In the genomic region with DNA sequence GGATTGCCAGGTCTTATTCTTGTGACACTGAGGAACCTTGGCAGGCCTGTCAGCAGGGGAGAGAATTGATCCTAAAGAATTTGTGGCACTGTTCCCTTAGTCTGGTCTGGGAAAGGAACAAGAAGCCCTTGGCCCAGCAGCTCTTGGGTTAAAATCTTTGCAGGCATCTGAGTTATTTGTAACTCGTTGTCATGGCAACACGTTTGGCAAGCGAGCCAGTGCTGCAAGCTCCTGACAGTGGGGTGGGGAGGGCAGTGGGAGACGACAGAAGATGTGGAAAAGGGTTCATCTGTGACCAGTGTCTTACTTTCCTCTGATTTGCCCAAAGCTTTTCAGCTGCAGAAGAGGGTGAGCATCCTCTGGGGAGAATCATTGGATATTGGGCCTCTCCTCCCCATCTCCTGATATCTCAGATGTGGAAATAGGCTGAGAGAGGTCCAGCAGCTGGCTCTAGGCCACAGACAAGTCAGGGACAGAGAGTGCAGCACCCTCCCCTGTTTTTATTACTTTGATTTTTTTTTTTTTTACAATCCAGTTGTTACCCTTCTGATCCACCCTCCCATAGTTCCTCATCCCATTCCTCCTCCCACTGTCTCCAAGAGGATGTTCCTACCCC, we compare ENCODE assay signal across 8 mouse cellular contexts.
DNase-seq lines count a peak whose midpoint lies in the region; ATAC-seq and TF ChIP-seq lines count a peak whose summit lies in the region.
"Not testable (repeated sequence)": the region's sequence is repeated elsewhere in the genome, so short reads cannot be mapped to it uniquely, and the experiment has no call there.

No protein-coding gene starts in this region.

- WGBS in forebrain, embryonic 12.5 days = 15% methylated on average over 4 of the region's 4 CpGs
- 21% methylated on average over 4 of the region's 4 CpGs for WGBS in kidney, postnatal 0 days
- 16% methylated on average over 4 of the region's 4 CpGs for WGBS in neural tube, embryonic 15.5 days

- not testable (repeated sequence) for TF ChIP-seq CTCF in brain, embryonic 14.5 days (IDR thresholded peaks at IDR 0.05; ENCODE audit: borderline replicate concordance, extremely low read depth, insufficient read depth, insufficient read length); kidney, postnatal 0 days (IDR thresholded peaks at IDR 0.05; ENCODE audit: low read depth); left cerebral cortex, adult 2 months (IDR thresholded peaks at IDR 0.05)

- DNase-seq in brain, embryonic 14.5 days (ENCODE audit: low read depth) = peak; percentile 93
- DNase-seq in gastrocnemius, postnatal 14 days = peak; percentile 36
- DNase-seq in kidney, postnatal 0 days (ENCODE audit: low spot score) = peak; percentile 7
- peak; percentile 28 to 41 for DNase-seq in left cerebral cortex, adult 2 months (ENCODE audit: extremely low spot score in 1 of 2, low spot score in 2 of 2)
- peak; percentile 0 for DNase-seq in lung, postnatal 14 days
- DNase-seq in telencephalon, adult 2 months (ENCODE audit: low read depth, low spot score) = peak; percentile 50

- H3K9ac ChIP-seq in forebrain, embryonic 12.5 days; kidney, postnatal 0 days (ENCODE audit: low read depth, low read length); neural tube, embryonic 15.5 days (replicated peaks): not testable (repeated sequence)

- TF ChIP-seq POLR2A in brain, embryonic 14.5 days (IDR thresholded peaks at IDR 0.05; ENCODE audit: borderline replicate concordance, extremely low read depth, insufficient read depth, insufficient read length, poor library complexity, severe bottlenecking) = not testable (repeated sequence)

- not testable (repeated sequence) for H3K27ac ChIP-seq in forebrain, embryonic 12.5 days; kidney, postnatal 0 days; neural tube, embryonic 15.5 days (replicated peaks)
- 0 out of 2 replicates have a peak overlapping the region, but pooled peaks have one; percentile 32 for H3K27ac ChIP-seq in left cerebral cortex, adult 2 months

- not testable (repeated sequence) for H3K27me3 ChIP-seq in forebrain, embryonic 12.5 days; kidney, postnatal 0 days (ENCODE audit: insufficient read depth, low read length); neural tube, embryonic 15.5 days (replicated peaks)

- H3K4me1 ChIP-seq in forebrain, embryonic 12.5 days; kidney, postnatal 0 days (replicated peaks; ENCODE audit: insufficient read depth, low read length); neural tube, embryonic 15.5 days: not testable (repeated sequence)

- ATAC-seq in forebrain, embryonic 12.5 days (ENCODE audit: low FRiP score) = peak; percentile 72
- ATAC-seq in kidney, postnatal 0 days (replicated peaks; ENCODE audit: low FRiP score, low read depth) = not testable (repeated sequence)
- peak; percentile 79 for ATAC-seq in neural tube, embryonic 15.5 days (ENCODE audit: low FRiP score)

- not testable (repeated sequence) for H3K9me3 ChIP-seq in forebrain, embryonic 12.5 days; kidney, postnatal 0 days (replicated peaks; ENCODE audit: low read length); neural tube, embryonic 15.5 days (replicated peaks)

- H3K4me2 ChIP-seq in forebrain, embryonic 12.5 days; kidney, postnatal 0 days (ENCODE audit: low read length); neural tube, embryonic 15.5 days: not testable (repeated sequence)

- intact Hi-C loops in gastrocnemius, postnatal 14 days (cut with DNase I; ENCODE audit: low total_unique reads); left cerebral cortex, adult 2 months (cut with DNase I): not testable (repeated sequence)

- H3K4me3 ChIP-seq in forebrain, embryonic 12.5 days (replicated peaks); kidney, postnatal 0 days (replicated peaks; ENCODE audit: low read depth, low read length); left cerebral cortex, adult 2 months; neural tube, embryonic 15.5 days (replicated peaks): not testable (repeated sequence)

- H3K36me3 ChIP-seq in forebrain, embryonic 12.5 days (replicated peaks); kidney, postnatal 0 days (ENCODE audit: insufficient read depth, low read length); neural tube, embryonic 15.5 days: not testable (repeated sequence)

Comparison
In these comparisons a context has a peak if more than half of its experiments do, and no peak if none do; other contexts are left out.
1. DNase-seq: peak in every context shown above with its lines; median percentile 93 in brain, embryonic 14.5 days; 50 in telencephalon, adult 2 months; 36 in gastrocnemius, postnatal 14 days; 34 in left cerebral cortex, adult 2 months; 7 in kidney, postnatal 0 days; 0 in lung, postnatal 14 days.